Mouse (Mus musculus): ENCODE measurements around the gene Foxm1. TPM values are rescaled to one million over a fixed set of nuclear protein-coding genes. Genes with fewer than 3 reads are reported as not detected.
A peak's percentile ranks its signal among the peaks of the same experiment; 100 is the strongest.

The Foxm1 gene
- polyA plus RNA-seq, 1 experiment from 2014 or later: 9.8 TPM

DNA sequence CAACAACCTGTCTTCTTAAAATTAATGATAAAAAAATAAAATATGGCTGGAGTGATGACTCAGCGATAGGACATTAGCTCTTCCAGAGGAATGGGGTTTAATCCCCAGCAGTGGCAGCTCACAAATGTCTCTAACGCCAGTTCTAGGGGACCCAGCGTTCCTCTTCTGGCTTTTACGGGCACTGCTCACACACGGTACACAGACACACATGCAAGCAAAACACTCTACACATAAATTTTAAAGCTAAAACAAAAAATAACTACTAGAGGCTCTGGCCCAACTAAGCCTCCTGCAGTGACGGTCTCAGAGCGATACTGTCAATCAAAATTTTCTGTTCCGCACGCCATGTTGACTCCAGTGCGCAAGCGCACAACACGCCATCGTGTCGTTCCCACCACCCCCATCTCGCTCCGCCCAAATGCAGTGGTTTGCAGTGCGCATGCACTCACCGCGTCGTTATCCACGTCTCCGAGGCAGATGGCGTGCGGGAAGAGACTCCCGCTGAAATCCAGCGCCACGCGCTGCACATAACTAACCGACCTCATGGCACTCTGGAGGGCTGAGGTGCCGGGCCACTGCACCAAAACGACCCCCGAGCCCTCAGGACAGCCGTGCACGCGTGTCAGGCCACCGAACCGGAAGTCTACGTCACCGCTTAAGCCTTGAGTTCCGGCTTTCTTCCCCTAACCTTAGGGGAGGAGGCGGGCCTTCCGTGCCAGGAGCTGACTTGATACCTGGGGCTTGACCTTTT, 61.7 kb downstream of the Foxm1 start, which contains the start of gene Itfg2:
Itfg2 (minus strand) TSS at position 663 of the 751 bp plus-strand sequence.
- peaks cover 11% of the 10 kb centered on the region for H3K36me3 ChIP-seq (ENCODE audit: control insufficient read depth, insufficient read depth, low read length)
- under 1% methylated on average over 42 of the region's 42 CpGs for WGBS
- peak; percentile 94 for ATAC-seq (ENCODE audit: low FRiP score, low TSS enrichment)
- peak within 1 kb of the TSS; percentile 61 for H3K4me2 ChIP-seq (ENCODE audit: low read length)
- DNase-seq: peak; percentile 98
- H3K4me1 ChIP-seq (ENCODE audit: control insufficient read depth, insufficient read depth, low read length): peaks cover 4% of the 10 kb centered on the region; the same call in 1 of the 2 replicates
- no peaks in the 10 kb centered on the region for H3K9me3 ChIP-seq (ENCODE audit: control insufficient read depth, low read length)
- H3K4me3 ChIP-seq (replicated peaks; ENCODE audit: low read depth, low read length): peak within 1 kb of the TSS; percentile 61
- no peaks in the 10 kb centered on the region for H3K27me3 ChIP-seq (ENCODE audit: control insufficient read depth, insufficient read depth, low read length)
- H3K27ac ChIP-seq (replicated peaks; ENCODE audit: low read depth, low read length): peak within 1 kb of the TSS; percentile 99
- H3K9ac ChIP-seq (replicated peaks; ENCODE audit: low read length): peak within 1 kb of the TSS; percentile 78

DNA sequence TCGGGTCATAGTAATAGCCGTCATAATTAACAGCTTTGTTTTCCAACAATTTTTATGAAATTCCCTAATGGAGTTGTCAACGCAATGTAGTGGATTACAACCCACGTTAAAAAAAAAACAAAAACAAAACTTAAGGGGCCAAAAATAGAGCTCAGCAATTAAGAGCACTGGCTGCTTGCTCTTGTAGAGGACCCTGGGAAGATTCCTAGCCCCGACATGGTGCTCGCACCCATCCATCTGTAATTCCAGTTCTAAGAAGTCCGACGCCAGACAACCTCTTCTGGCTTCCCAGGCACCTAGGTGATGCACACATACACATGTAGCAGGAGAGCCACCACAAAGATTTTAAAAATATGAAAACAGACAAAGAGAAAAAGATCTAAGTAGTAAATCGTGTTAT, 62.3 kb downstream of the Foxm1 start:
- peak overlapping the region; percentile 61 for H3K4me3 ChIP-seq (replicated peaks; ENCODE audit: low read depth, low read length)
- WGBS: 17% methylated on average over 9 of the region's 9 CpGs
- ATAC-seq (ENCODE audit: low FRiP score, low TSS enrichment) (no peak), DNase-seq (no peak)
- no peaks in the 10 kb centered on the region for H3K27me3 ChIP-seq (ENCODE audit: control insufficient read depth, insufficient read depth, low read length)
- H3K4me2 ChIP-seq (ENCODE audit: low read length): peak overlapping the region; percentile 61
- H3K36me3 ChIP-seq (ENCODE audit: control insufficient read depth, insufficient read depth, low read length): peaks cover 14% of the 10 kb centered on the region
- H3K9me3 ChIP-seq (ENCODE audit: control insufficient read depth, low read length): no peaks in the 10 kb centered on the region
- H3K27ac ChIP-seq (replicated peaks; ENCODE audit: low read depth, low read length): peak overlapping the region; percentile 99
- peak overlapping the region; percentile 78 for H3K9ac ChIP-seq (replicated peaks; ENCODE audit: low read length)
- peaks cover 4% of the 10 kb centered on the region; the same call in 1 of the 2 replicates for H3K4me1 ChIP-seq (ENCODE audit: control insufficient read depth, insufficient read depth, low read length)

Other genes starting within 250 kb of the Foxm1 start
- 31.1 and 31.3 TPM in 2 replicates for gene Tspan9, start 219.4 kb upstream of the Foxm1 start, polyA plus RNA-seq (2014; fragmentation: Nextera tagmentation; extraction: Ambion mirVana)
- gene Tead4, start 62.1 kb upstream of the Foxm1 start, polyA plus RNA-seq (2014; fragmentation: Nextera tagmentation; extraction: Ambion mirVana): 0.19 and 0.55 TPM in 2 replicates
- gene Tulp3, start 7.1 kb upstream of the Foxm1 start, polyA plus RNA-seq (2014; fragmentation: Nextera tagmentation; extraction: Ambion mirVana): 11.5 and 13.8 TPM in 2 replicates
- 93.8 and 101 TPM in 2 replicates for gene Rhno1, start 56 bp upstream of the Foxm1 start, polyA plus RNA-seq (2014; fragmentation: Nextera tagmentation; extraction: Ambion mirVana)
- 0.59 and 1.0 TPM in 2 replicates for gene Tex52, start 12.5 kb downstream of the Foxm1 start, polyA plus RNA-seq (2014; fragmentation: Nextera tagmentation; extraction: Ambion mirVana)
- not detected in 2 replicates for gene Gm44596, start 12.5 kb downstream of the Foxm1 start, polyA plus RNA-seq (2014; fragmentation: Nextera tagmentation; extraction: Ambion mirVana)
- 8.8 and 10.1 TPM in 2 replicates for gene Nrip2, start 36.3 kb downstream of the Foxm1 start, polyA plus RNA-seq (2014; fragmentation: Nextera tagmentation; extraction: Ambion mirVana)
- gene Itfg2, start 62.0 kb downstream of the Foxm1 start, polyA plus RNA-seq (2014; fragmentation: Nextera tagmentation; extraction: Ambion mirVana): 42.1 and 43.3 TPM in 2 replicates
- gene Fkbp4, start 75.7 kb downstream of the Foxm1 start, polyA plus RNA-seq (2014; fragmentation: Nextera tagmentation; extraction: Ambion mirVana): 313 and 363 TPM in 2 replicates
- 0.20 and 0.21 TPM in 2 replicates for gene Pzp, start 163.8 kb downstream of the Foxm1 start, polyA plus RNA-seq (2014; fragmentation: Nextera tagmentation; extraction: Ambion mirVana)
- 0.43 and 1.00 TPM in 2 replicates for gene A2ml1, start 218.6 kb downstream of the Foxm1 start, polyA plus RNA-seq (2014; fragmentation: Nextera tagmentation; extraction: Ambion mirVana)